Mouse (Mus musculus): ENCODE measurements around the gene Shbg. TPM values are rescaled to one million over a fixed set of nuclear protein-coding genes. Genes with fewer than 3 reads are reported as not detected.
A peak's percentile ranks its signal among the peaks of the same experiment; 100 is the strongest.

The Shbg gene
- polyA plus RNA-seq (2016; fragmentation: Nextera tagmentation; extraction: Ambion mirVana): not detected in 2 replicates

GRCm38 (mm10) chr11:69617805-69618204, at the start of gene Shbg:
Gene Shbg (minus strand): TSS chr11:69617905.
- no peaks in the 10 kb centered on the region for H3K9me3 ChIP-seq
- H3K27ac ChIP-seq: no peak within 1 kb of the TSS
- H3K4me3 ChIP-seq: no peak within 1 kb of the TSS
- WGBS: 74% methylated on average over 5 of the region's 5 CpGs
- H3K4me2 ChIP-seq (replicated peaks): no peak within 1 kb of the TSS
- ATAC-seq (ENCODE audit: insufficient number of reproducible peaks, insufficient read depth, low FRiP score, low TSS enrichment): no peak
- no peaks in the 10 kb centered on the region for H3K36me3 ChIP-seq
- peaks cover 13% of the 10 kb centered on the region for H3K4me1 ChIP-seq
- 0 out of 2 replicates have a peak within 1 kb of the TSS, but pooled peaks have one; percentile 19 for H3K9ac ChIP-seq
- peaks cover 6% of the 10 kb centered on the region; the same call in 1 of the 2 replicates for H3K27me3 ChIP-seq

DNA sequence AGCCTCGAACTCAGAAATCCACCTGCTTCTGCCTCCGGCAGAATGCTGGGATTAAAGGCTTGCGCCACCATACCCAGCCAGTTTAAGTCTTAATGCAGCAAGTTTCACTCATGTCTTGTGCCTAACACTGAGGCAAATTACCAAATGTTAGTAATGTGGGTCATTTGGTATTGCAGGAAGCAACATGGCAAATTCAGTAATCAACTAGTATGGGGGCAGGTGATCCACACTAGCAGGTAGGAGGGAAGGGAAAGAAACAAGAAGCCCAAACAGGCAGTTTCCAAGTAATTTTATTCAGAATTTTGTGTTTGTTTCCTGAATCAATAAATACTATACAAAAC, 48.9 kb upstream of the Shbg start:
- Histone ChIP-seq H3K9ac (no peak overlapping the region), H3K27ac (no peak overlapping the region), H3K36me3 (peaks cover 70% of the 10 kb centered on the region), H3K9me3 (no peaks in the 10 kb centered on the region), H3K4me2 (replicated peaks) (no peak overlapping the region), H3K4me3 (no peak overlapping the region), H3K27me3 (no peaks in the 10 kb centered on the region), H3K4me1 (peaks cover 21% of the 10 kb centered on the region)
- no peak for ATAC-seq (ENCODE audit: insufficient number of reproducible peaks, insufficient read depth, low FRiP score, low TSS enrichment)
- WGBS: 87% methylated on average over 3 of the region's 3 CpGs

- Histone ChIP-seq H3K27me3 (no peaks in the 10 kb centered on the region), H3K4me3 (no peak within 1 kb of the TSS), H3K4me2 (replicated peaks) (no peak within 1 kb of the TSS), H3K4me1 (peaks cover 26% of the 10 kb centered on the region), H3K9me3 (no peaks in the 10 kb centered on the region), H3K9ac (no peak within 1 kb of the TSS), H3K36me3 (peaks cover 70% of the 10 kb centered on the region), H3K27ac (peak within 1 kb of the TSS; percentile 50; the same call in 1 of the 2 replicates)
- WGBS: 32% methylated on average over 7 of the region's 7 CpGs
- no peak for ATAC-seq (ENCODE audit: insufficient number of reproducible peaks, insufficient read depth, low FRiP score, low TSS enrichment)
These were observed 48.4 kb upstream of the Shbg start, which contains the start of gene Cd68 for GRCm38 (mm10) chr11:69665961-69666664. Gene Cd68 (minus strand): TSS chr11:69666153.

DNA sequence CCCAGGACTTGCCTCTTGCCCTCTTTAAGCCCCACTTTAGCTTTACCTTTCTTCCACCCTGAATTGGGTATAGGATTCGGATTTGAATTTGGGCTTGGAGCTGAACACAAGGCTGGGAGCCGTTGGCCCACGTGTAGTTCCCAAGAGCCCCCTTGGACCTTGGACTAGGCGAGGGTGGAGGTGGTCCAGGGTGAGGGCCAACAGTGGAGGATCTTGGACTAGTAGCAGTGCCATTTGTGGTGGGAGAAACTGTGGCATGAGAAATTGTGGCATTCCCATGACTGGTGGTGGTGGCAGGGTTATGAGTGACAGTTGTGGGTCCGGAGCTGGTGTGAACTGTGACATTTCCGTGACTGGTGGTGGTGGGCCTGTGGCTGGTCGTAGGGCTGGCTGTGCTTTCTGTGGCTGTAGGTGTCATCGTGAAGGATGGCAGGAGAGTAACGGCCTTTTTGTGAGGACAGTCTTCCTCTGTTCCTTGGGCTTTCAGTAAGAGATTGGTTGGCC, 47.8 kb upstream of the Shbg start:
- Histone ChIP-seq H3K4me3 (no peak overlapping the region), H3K27ac (0 out of 2 replicates have a peak overlapping the region, but pooled peaks have one; percentile 50), H3K9ac (no peak overlapping the region), H3K4me1 (peaks cover 28% of the 10 kb centered on the region), H3K4me2 (replicated peaks) (no peak overlapping the region), H3K9me3 (no peaks in the 10 kb centered on the region), H3K27me3 (no peaks in the 10 kb centered on the region), H3K36me3 (peaks cover 67% of the 10 kb centered on the region)
- WGBS: 78% methylated on average over 9 of the region's 9 CpGs
- no peak for ATAC-seq (ENCODE audit: insufficient number of reproducible peaks, insufficient read depth, low FRiP score, low TSS enrichment)

DNA sequence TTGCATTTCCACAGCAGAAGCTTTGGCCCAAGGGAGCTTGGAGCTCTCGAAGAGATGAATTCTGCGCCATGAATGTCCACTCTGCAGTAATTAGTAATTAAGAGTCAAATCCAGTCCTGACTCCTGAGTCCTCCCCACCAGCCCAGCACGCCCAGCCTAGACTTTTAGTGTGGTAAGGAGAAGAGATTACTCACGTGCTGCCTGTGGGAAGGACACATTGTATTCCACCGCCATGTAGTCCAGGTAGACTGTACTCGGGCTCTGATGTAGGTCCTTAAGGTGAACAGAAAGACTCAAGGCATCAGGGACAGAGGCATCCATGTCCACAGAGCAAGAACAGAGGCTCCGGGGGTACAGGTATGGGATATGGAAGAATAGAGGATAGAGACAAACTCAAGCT, 47.1 kb upstream of the Shbg start:
- no peak for ATAC-seq (ENCODE audit: insufficient number of reproducible peaks, insufficient read depth, low FRiP score, low TSS enrichment)
- peaks cover 63% of the 10 kb centered on the region for H3K36me3 ChIP-seq
- 0 out of 2 replicates have a peak overlapping the region, but pooled peaks have one; percentile 96 for H3K27ac ChIP-seq
- H3K9me3 ChIP-seq: no peaks in the 10 kb centered on the region
- no peak overlapping the region for H3K9ac ChIP-seq
- H3K4me3 ChIP-seq: no peak overlapping the region
- 94% methylated on average over 7 of the region's 7 CpGs for WGBS
- no peaks in the 10 kb centered on the region for H3K27me3 ChIP-seq
- H3K4me2 ChIP-seq (replicated peaks): no peak overlapping the region
- peaks cover 22% of the 10 kb centered on the region for H3K4me1 ChIP-seq

- no peaks in the 10 kb centered on the region for H3K27me3 ChIP-seq
- H3K27ac ChIP-seq: peak overlapping the region; percentile 96
- ATAC-seq (ENCODE audit: insufficient number of reproducible peaks, insufficient read depth, low FRiP score, low TSS enrichment): no peak
- no peak overlapping the region for H3K4me2 ChIP-seq (replicated peaks)
- H3K4me3 ChIP-seq: no peak overlapping the region
- 87% methylated on average over 6 of the region's 6 CpGs for WGBS
- H3K4me1 ChIP-seq: peaks cover 15% of the 10 kb centered on the region
- H3K9me3 ChIP-seq: no peaks in the 10 kb centered on the region
- no peak overlapping the region for H3K9ac ChIP-seq
- peaks cover 61% of the 10 kb centered on the region for H3K36me3 ChIP-seq
These were observed 46.1 kb upstream of the Shbg start for GRCm38 (mm10) chr11:69663795-69664194.

DNA sequence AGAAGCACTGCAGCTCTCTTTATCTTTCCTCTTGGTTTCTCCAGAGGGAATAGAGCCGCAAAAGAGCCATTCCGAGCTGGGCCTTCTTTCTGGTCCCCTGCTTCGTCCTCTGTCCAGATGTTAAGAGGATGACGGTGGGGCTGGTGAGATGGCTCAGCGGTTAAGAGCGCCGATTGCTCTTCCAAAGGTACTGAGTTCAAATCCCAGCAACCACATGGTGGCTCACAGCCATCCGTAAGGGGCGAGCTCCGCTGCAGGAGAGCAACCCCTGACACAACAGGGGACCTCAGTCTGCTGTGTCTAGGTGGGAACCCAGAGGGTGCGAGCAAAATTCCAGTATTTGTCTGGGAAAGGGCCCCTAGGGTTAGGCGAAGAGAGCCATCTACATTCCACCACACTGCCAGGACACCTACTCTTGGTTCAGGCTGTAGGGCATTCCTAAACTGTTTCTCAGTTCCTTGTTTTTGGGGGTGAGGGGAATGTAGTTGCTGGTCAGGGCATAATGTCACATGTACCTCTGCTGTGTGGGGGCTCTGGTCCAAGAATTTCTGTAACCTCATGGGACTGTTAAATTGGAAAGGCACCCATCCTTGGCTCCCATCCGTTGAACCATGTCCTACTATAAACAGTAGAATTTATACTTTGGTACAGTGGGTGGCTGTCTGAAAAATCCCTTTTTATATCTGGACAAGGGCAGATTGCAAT, 45.4 kb upstream of the Shbg start:
- Histone ChIP-seq H3K27me3 (no peaks in the 10 kb centered on the region), H3K27ac (peak overlapping the region; percentile 96), H3K9ac (peak overlapping the region; percentile 72), H3K4me1 (peaks cover 15% of the 10 kb centered on the region), H3K4me3 (peak overlapping the region; percentile 52), H3K4me2 (replicated peaks) (peak overlapping the region; percentile 55), H3K9me3 (no peaks in the 10 kb centered on the region), H3K36me3 (peaks cover 61% of the 10 kb centered on the region)
- 70% methylated on average over 13 of the region's 13 CpGs for WGBS
- 0 out of 2 replicates have a peak, but pooled peaks have one; percentile 16 for ATAC-seq (ENCODE audit: insufficient number of reproducible peaks, insufficient read depth, low FRiP score, low TSS enrichment)

GRCm38 (mm10) chr11:69662213-69662966, 44.7 kb upstream of the Shbg start, which contains the start of gene Mpdu1:
Gene Mpdu1 (minus strand): TSS chr11:69662642.
- Histone ChIP-seq H3K4me3 (peak within 1 kb of the TSS; percentile 52), H3K4me2 (replicated peaks) (peak within 1 kb of the TSS; percentile 55), H3K9ac (peak within 1 kb of the TSS; percentile 72), H3K27ac (peak within 1 kb of the TSS; percentile 96), H3K36me3 (peaks cover 60% of the 10 kb centered on the region), H3K27me3 (no peaks in the 10 kb centered on the region), H3K4me1 (peaks cover 15% of the 10 kb centered on the region), H3K9me3 (no peaks in the 10 kb centered on the region)
- under 1% methylated on average over 48 of the region's 48 CpGs for WGBS
- peak; percentile 94 for ATAC-seq (ENCODE audit: insufficient number of reproducible peaks, insufficient read depth, low FRiP score, low TSS enrichment)

DNA sequence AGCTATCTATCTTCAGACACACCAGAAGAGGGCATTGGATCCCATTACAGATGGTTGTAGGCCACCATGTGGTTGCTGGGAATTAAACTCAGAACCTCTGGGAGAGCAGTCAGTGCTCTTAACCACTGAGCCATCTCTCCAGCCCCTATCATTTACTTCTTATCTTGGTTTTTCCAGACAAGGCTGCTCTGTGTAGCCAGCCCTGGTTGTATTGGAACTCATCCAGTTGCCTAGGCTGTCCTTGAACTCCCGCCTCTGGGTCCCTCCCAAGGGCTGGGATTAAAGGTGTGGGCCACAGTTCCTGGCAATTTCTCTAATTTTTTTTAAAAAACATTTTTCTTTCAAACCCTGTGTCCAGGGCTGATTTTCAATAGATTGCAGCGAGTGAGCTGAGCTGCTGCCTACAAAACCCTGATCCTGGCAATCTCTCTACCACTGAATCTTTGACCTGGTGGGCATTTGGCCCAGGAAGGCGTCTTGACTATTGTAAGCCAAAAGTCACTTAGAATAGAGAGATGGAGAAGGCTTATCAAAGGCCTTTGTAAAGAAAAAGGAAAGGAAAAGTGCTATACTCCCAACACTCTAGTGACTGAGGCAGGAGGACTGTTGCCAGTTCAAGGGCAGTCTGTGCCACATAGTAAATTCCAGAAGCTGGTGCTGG, 43.6 kb upstream of the Shbg start:
- Histone ChIP-seq H3K36me3 (peaks cover 62% of the 10 kb centered on the region), H3K4me2 (replicated peaks) (peak overlapping the region; percentile 55), H3K9ac (peak overlapping the region; percentile 72; the same call in 1 of the 2 replicates), H3K4me3 (peak overlapping the region; percentile 52), H3K4me1 (peaks cover 23% of the 10 kb centered on the region), H3K27ac (peak overlapping the region; percentile 96), H3K9me3 (no peaks in the 10 kb centered on the region), H3K27me3 (no peaks in the 10 kb centered on the region)
- WGBS: 81% methylated on average over 3 of the region's 3 CpGs
- no peak for ATAC-seq (ENCODE audit: insufficient number of reproducible peaks, insufficient read depth, low FRiP score, low TSS enrichment)

GRCm38 (mm10) chr11:69657462-69657881, 39.8 kb upstream of the Shbg start:
- H3K36me3 ChIP-seq: peaks cover 57% of the 10 kb centered on the region
- peak overlapping the region; percentile 41; the same call in 1 of the 2 replicates for H3K27ac ChIP-seq
- peaks cover 39% of the 10 kb centered on the region for H3K4me1 ChIP-seq
- no peak overlapping the region for H3K4me3 ChIP-seq
- WGBS: 83% methylated on average over 15 of the region's 15 CpGs
- no peaks in the 10 kb centered on the region for H3K27me3 ChIP-seq
- no peaks in the 10 kb centered on the region for H3K9me3 ChIP-seq
- no peak overlapping the region for H3K4me2 ChIP-seq (replicated peaks)
- H3K9ac ChIP-seq: 0 out of 2 replicates have a peak overlapping the region, but pooled peaks have one; percentile 0
- no peak for ATAC-seq (ENCODE audit: insufficient number of reproducible peaks, insufficient read depth, low FRiP score, low TSS enrichment)

Data from embryonic facial prominence, embryonic 12.5 days (tissue).